Mouse (Mus musculus) testis, adult 2 months (tissue): ENCODE measurements around the gene Ccdc114. TPM values are rescaled to one million over a fixed set of nuclear protein-coding genes. Genes with fewer than 3 reads are reported as not detected.

Experiments used
- H3K27ac ChIP-seq: fragments of 200-500 bp; 2 replicates; pipeline ENCODE4 v1.5.1; 2012; ENCODE audit warnings: low read depth, low read length; ENCODE audit not compliant: control insufficient read depth, insufficient read depth
- H3K27me3 ChIP-seq: fragments of 200-500 bp; 2 replicates; pipeline ENCODE4 v1.6.1; 2012; ENCODE audit warnings: mild to moderate bottlenecking, low read length, moderate library complexity; ENCODE audit not compliant: control insufficient read depth, insufficient read depth
- H3K36me3 ChIP-seq: fragments of 200-500 bp; 2 replicates; pipeline ENCODE4 v1.6.1; 2012; ENCODE audit warnings: mild to moderate bottlenecking, low read length; ENCODE audit not compliant: control insufficient read depth, insufficient read depth
- H3K4me1 ChIP-seq: fragments of 200-500 bp; 2 replicates; pipeline ENCODE4 v1.6.1; 2012; ENCODE audit warnings: low read length; ENCODE audit not compliant: control insufficient read depth, insufficient read depth
- H3K4me3 ChIP-seq: fragments of 200-500 bp; 2 replicates; pipeline ENCODE4 v1.5.1; 2012; ENCODE audit warnings: low read depth, mild to moderate bottlenecking, low read length, moderate library complexity, mixed read lengths; ENCODE audit not compliant: control insufficient read depth
- CTCF ChIP-seq: fragments of 200-500 bp; IDR thresholded peaks from 2 replicates; pipeline ENCODE4 v1.5.1; 2012; ENCODE audit warnings: low read depth, mild to moderate bottlenecking, inconsistent platforms, low read length, moderate library complexity; ENCODE audit not compliant: control insufficient read depth, insufficient read depth, insufficient replicate concordance
- POLR2A ChIP-seq: fragments of 200-500 bp; IDR thresholded peaks from 2 replicates; pipeline ENCODE4 v1.6.1; 2012; ENCODE audit warnings: low read depth, mild to moderate bottlenecking, inconsistent platforms, low read length, moderate library complexity; ENCODE audit not compliant: control insufficient read depth
- polyA plus RNA-seq: library from polyadenylated mRNA; depleted of rRNA; stranded (reverse); fragments of >200 nt; gene quantifications from 2 replicates; pipeline ENCODE4 v1.2.3, GENCODE M21; 2012

Gene Ccdc114
- polyA plus RNA-seq, 1 experiment = 26.2 TPM

- TF ChIP-seq CTCF (no peak), POLR2A (no peak)
- Histone ChIP-seq H3K4me3 (no peak overlapping the region), H3K4me1 (no peaks in the 10 kb centered on the region), H3K27ac (no peak overlapping the region), H3K36me3 (no peaks in the 10 kb centered on the region; the same call in 1 of the 2 replicates), H3K27me3 (no peaks in the 10 kb centered on the region)
Observed at GRCm38 (mm10) chr7:45909145-45909544, 14.7 kb upstream of the Ccdc114 start.

- Histone ChIP-seq H3K27ac (no peak overlapping the region), H3K4me1 (peaks cover 10% of the 10 kb centered on the region), H3K27me3 (no peaks in the 10 kb centered on the region), H3K4me3 (no peak overlapping the region), H3K36me3 (no peaks in the 10 kb centered on the region)
- TF ChIP-seq POLR2A = no peak
- no peak for TF ChIP-seq CTCF
Observed at GRCm38 (mm10) chr7:45914067-45914466, 9.8 kb upstream of the Ccdc114 start.

- peaks cover 12% of the 10 kb centered on the region for H3K4me1 ChIP-seq
- no peak overlapping the region for H3K27ac ChIP-seq
- TF ChIP-seq CTCF (no peak), POLR2A (no peak)
- no peaks in the 10 kb centered on the region for H3K27me3 ChIP-seq
- no peaks in the 10 kb centered on the region for H3K36me3 ChIP-seq
- H3K4me3 ChIP-seq = no peak overlapping the region
Observed at GRCm38 (mm10) chr7:45915011-45915410, 8.9 kb upstream of the Ccdc114 start.

GRCm38 (mm10) chr7:45916056-45917003 lies 7.5 kb upstream of the Ccdc114 start:
- TF ChIP-seq CTCF (no peak), POLR2A (no peak)
- no peaks in the 10 kb centered on the region for H3K36me3 ChIP-seq
- peaks cover 15% of the 10 kb centered on the region for H3K4me1 ChIP-seq

GRCm38 (mm10) chr7:45917004-45917704 lies 6.7 kb upstream of the Ccdc114 start:
- TF ChIP-seq CTCF (no peak), POLR2A (no peak)
- H3K27ac ChIP-seq = peak overlapping the region; percentile 22
- H3K4me3 ChIP-seq = no peak overlapping the region
- H3K27me3 ChIP-seq = no peaks in the 10 kb centered on the region
- H3K36me3 ChIP-seq = no peaks in the 10 kb centered on the region
- peaks cover 19% of the 10 kb centered on the region for H3K4me1 ChIP-seq

More at GRCm38 (mm10) chr7:45916056-45917003, 7.5 kb upstream of the Ccdc114 start:
- Histone ChIP-seq H3K27me3 (no peaks in the 10 kb centered on the region), H3K4me3 (peak overlapping the region; percentile 8), H3K27ac (peak overlapping the region; percentile 74)

GRCm38 (mm10) chr7:45917926-45918325 lies 5.9 kb upstream of the Ccdc114 start:
- H3K27ac ChIP-seq = no peak overlapping the region
- TF ChIP-seq POLR2A = no peak
- TF ChIP-seq CTCF = no peak
- peaks cover 26% of the 10 kb centered on the region for H3K4me1 ChIP-seq
- H3K4me3 ChIP-seq = no peak overlapping the region
- no peaks in the 10 kb centered on the region for H3K36me3 ChIP-seq
- no peaks in the 10 kb centered on the region for H3K27me3 ChIP-seq

GRCm38 (mm10) chr7:45919083-45919671 lies 4.7 kb upstream of the Ccdc114 start:
- Histone ChIP-seq H3K4me3 (no peak overlapping the region), H3K4me1 (peaks cover 30% of the 10 kb centered on the region), H3K27me3 (no peaks in the 10 kb centered on the region), H3K36me3 (no peaks in the 10 kb centered on the region), H3K27ac (no peak overlapping the region)
- TF ChIP-seq CTCF = peak; percentile 93; the same call in 1 of the 2 replicates
- TF ChIP-seq POLR2A = no peak
